Mouse (Mus musculus) heart, postnatal 4 days (tissue): ENCODE measurements around the gene Nob1. TPM values are rescaled to one million over a fixed set of nuclear protein-coding genes. Genes with fewer than 3 reads are reported as not detected.

Source experiments
- DNase-seq: peaks from one replicate; pipeline ENCODE4 v3.0.0; 2021
- total RNA-seq, 2 experiments: library from RNA; stranded (reverse); gene quantifications; 2 replicates each; pipeline ENCODE4 v1.2.3; 2021

Gene Nob1
- total RNA-seq, 2 experiments from 2014 or later = 31.7 to 37.0 TPM

DNA sequence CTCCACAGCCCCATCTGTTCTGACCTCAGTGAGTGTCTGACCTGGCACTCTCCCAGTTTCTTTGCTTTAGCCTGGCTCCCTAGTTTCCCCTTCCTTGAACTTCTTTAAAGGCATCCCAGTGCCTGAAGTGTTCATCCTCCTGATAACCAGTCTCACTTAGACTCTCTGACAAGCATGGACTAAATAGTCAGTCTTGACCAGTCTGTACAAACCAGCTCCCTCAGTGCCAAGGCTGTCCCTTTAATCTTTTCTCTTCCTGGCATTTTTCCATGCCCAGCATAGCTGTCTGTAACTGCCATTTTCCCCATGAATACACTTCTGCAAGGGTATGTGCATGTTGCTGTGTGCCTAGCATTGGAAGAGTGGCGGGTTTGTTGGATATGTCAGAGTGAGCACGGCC, 39.8 kb downstream of the Nob1 start:
- DNase-seq = no peak

DNA sequence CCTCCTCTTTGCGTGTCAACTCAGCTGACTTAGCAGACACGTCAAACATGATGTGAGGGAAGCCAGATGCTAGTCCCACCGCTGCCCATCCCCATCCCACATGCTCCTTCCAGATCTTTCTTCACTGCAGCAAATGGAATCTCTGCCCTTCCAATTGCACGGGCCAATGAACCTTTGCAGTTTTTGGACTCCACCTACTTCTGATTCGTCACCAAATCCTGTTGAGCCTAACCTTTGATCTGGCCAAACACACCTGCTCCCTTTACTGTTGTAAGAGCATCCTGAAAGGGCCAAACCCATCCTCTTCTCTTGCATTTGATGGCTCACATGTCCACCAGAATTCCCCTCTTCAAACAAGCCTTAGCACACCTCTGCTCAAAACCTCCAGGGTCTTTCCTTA, 40.2 kb downstream of the Nob1 start:
- DNase-seq = no peak

DNA sequence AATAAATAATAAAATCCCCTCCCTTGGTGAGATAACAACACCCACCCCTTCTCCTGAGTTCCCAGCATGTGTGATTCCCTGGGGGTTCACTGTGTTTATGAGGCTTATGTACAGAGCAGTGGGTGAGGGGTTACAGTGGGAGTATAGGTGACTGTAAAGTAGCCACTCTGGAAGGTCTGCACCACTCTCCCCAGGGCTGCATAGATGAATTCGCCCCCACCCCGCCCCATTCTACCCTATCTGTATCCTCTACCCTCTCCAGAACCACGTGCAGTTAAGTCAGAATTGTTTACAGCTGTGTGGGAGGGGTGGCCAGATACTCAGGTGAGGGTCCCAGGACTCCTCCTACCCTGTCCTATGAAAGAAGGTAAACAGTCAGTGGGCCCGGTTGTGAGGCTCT, 42.0 kb downstream of the Nob1 start:
- DNase-seq = no peak

DNA sequence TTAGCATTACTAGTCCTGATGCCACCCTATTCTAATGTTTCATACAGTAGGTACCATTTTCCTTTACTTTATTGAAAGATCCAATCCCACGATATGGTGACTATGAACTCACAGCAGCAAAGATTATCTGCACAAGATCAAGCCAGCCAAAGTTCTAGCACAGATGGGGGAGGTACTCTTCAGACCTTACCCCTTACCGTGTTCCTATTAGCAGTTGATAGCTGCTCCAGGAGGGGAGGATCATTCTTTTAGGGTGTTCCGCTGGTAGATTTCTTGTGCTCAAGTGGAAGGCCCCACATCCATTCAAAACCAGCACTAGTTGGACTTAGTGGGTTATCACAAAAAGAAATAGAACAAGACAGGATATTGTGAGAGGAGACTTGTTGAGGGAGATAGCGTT, 43.2 kb downstream of the Nob1 start:
- DNase-seq = no peak

DNA sequence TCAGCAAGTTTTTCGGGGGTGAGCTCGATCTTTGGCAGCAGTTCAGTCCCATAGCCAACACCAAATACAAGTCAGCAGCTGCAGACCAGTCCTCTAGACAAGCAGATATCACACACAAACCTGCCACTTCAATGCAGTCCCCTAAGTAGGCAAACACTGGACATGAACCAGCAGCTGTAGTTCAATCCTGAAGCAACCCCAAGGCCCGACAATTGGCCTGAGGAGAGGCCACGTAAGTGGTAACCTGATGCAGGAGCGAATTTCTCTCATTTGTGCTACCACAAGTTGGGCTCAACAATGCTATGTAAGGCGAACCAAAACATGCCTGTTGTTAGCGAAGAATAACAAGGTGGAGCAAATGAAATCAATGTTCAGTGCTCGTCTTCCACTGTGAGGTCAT, 44.1 kb downstream of the Nob1 start:
- DNase-seq = no peak

DNA sequence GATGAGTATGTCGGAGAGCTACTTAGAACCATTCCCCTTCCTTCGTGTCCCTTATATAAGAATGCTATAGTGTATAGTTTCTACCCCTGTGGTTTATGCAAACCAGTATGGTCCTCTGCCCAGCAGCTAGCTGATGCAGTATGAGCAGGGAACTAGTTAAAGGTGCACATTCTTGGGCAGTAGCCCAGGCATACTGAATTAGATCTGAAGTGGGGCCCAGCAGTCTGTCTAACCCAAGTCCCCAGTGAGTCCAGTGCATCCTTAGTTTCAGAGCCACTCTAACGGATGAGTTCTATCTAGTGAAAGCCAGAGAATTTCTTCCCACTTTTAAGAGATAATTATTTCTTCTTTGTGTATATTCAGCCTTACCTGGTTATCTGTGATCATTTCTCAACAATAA, 47.5 kb downstream of the Nob1 start:
- peak; percentile 26 for DNase-seq

DNA sequence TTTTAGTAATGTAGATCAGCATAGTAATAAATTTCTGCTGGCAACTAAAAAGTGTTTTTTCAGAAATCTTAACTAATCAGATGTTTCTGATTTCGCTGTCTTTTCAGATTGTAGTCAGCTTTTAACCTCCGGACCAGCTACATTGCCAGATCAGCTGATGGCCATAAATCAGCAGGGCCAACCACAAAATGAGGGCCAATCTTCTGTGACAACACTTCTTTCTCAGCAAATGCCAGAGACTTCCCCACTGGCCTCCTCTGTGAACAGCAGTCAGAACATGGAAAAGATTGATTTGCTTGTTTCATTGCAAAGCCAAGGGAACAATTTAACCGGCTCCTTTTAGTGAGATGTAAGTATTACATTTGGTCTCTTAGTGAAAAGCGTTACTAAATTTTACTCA, 54.5 kb downstream of the Nob1 start:
- DNase-seq = no peak

Other genes starting within 250 kb of the Nob1 start
- 10 to 100 TPM; 46.5 to 49.4 TPM for gene Nfat5, start 131.6 kb downstream of the Nob1 start, total RNA-seq
- 10 to 100 TPM; 15.8 to 18.4 TPM for gene Nqo1, start 21.8 kb downstream of the Nob1 start, total RNA-seq
- gene Wwp2, start 11.3 kb upstream of the Nob1 start, total RNA-seq = 10 to 100 TPM; 33.1 to 35.6 TPM
- gene Psmd7, start 163.4 kb upstream of the Nob1 start, total RNA-seq = 10 to 100 TPM; 86.7 to 90.6 TPM